Comparison of ENCODE assay signal across 8 mouse cellular contexts in genomic region chr5:120431649-120432485, GRCm38 (mm10). TPM values are rescaled to one million over a fixed set of nuclear protein-coding genes. Genes with fewer than 3 reads are reported as not detected.
DNase-seq lines count a peak whose midpoint lies in the region; ATAC-seq and TF ChIP-seq lines count a peak whose summit lies in the region.
"Had no signal": no experiment of that assay in that cellular context is flagged by ENCODE, and none has a peak within 500 bp of the region (broad histone marks: within the 10 kb centered on the region; RNA-seq: fewer than 3 reads in every experiment).

Gene Lhx5, plus strand, starts transcription at chr5:120431699.

- H3K36me3 ChIP-seq in E14TG2a.4 (ENCODE audit: insufficient read depth, low read length) = no peaks in the 10 kb centered on the region
- H3K36me3 ChIP-seq in forebrain, embryonic 12.5 days (replicated peaks) = no peaks in the 10 kb centered on the region
- H3K36me3 ChIP-seq in midbrain, embryonic 10.5 days = peaks cover 2% of the 10 kb centered on the region; the same call in 1 of the 2 replicates
- no peaks in the 10 kb centered on the region for H3K36me3 ChIP-seq in intestine, embryonic 15.5 days

- peak within 1 kb of the TSS; percentile 64 for H3K9ac ChIP-seq in forebrain, embryonic 12.5 days
- no peak within 1 kb of the TSS for H3K9ac ChIP-seq in intestine, embryonic 15.5 days

- peaks cover 79% of the 10 kb centered on the region for H3K4me1 ChIP-seq in E14TG2a.4 (replicated peaks; ENCODE audit: low read depth, low read length)
- H3K4me1 ChIP-seq in forebrain, embryonic 12.5 days = peaks cover 53% of the 10 kb centered on the region
- peaks cover 81% of the 10 kb centered on the region for H3K4me1 ChIP-seq in midbrain, embryonic 10.5 days
- H3K4me1 ChIP-seq in intestine, embryonic 15.5 days (replicated peaks) = peaks cover 7% of the 10 kb centered on the region

- under 1% methylated on average over 69 of the region's 69 CpGs for WGBS in forebrain, embryonic 12.5 days
- WGBS in midbrain, embryonic 10.5 days = under 1% methylated on average over 69 of the region's 69 CpGs
- WGBS in intestine, embryonic 15.5 days = under 1% methylated on average over 69 of the region's 69 CpGs

- TF ChIP-seq CTCF in E14TG2a.4 (conservative IDR thresholded peaks at IDR 0.05; ENCODE audit: low read length) = no peak

- 0 out of 2 replicates have a peak, but pooled peaks cover 3% of the 10 kb centered on the region for H3K9me3 ChIP-seq in E14TG2a.4 (ENCODE audit: low read length)
- H3K9me3 ChIP-seq in forebrain, embryonic 12.5 days = no peaks in the 10 kb centered on the region
- H3K9me3 ChIP-seq in midbrain, embryonic 10.5 days (replicated peaks) = no peaks in the 10 kb centered on the region
- H3K9me3 ChIP-seq in intestine, embryonic 15.5 days = no peaks in the 10 kb centered on the region

- H3K4me3 ChIP-seq in E14TG2a.4 (replicated peaks; ENCODE audit: low read length) = peak within 1 kb of the TSS; percentile 64
- H3K4me3 ChIP-seq in forebrain, embryonic 12.5 days (replicated peaks) = peak within 1 kb of the TSS; percentile 49
- H3K4me3 ChIP-seq in midbrain, embryonic 10.5 days = peak within 1 kb of the TSS; percentile 59
- H3K4me3 ChIP-seq in intestine, embryonic 15.5 days (replicated peaks) = no peak within 1 kb of the TSS; the same call in 1 of the 2 replicates

- peak within 1 kb of the TSS; percentile 80 for H3K27ac ChIP-seq in forebrain, embryonic 12.5 days
- H3K27ac ChIP-seq in midbrain, embryonic 10.5 days (replicated peaks) = peak within 1 kb of the TSS; percentile 91
- H3K27ac ChIP-seq in intestine, embryonic 15.5 days = no peak within 1 kb of the TSS

- peak; percentile 73 for ATAC-seq in forebrain, embryonic 12.5 days (ENCODE audit: low FRiP score)
- no peak for ATAC-seq in intestine, embryonic 15.5 days
- ATAC-seq in monocyte, adult 5-6 weeks (replicated peaks; ENCODE audit: insufficient number of reproducible peaks, low FRiP score, low TSS enrichment, poor library complexity, severe bottlenecking) = no peak

- H3K4me2 ChIP-seq in forebrain, embryonic 12.5 days = peak within 1 kb of the TSS; percentile 51
- no peak within 1 kb of the TSS for H3K4me2 ChIP-seq in intestine, embryonic 15.5 days (replicated peaks)

- H3K27me3 ChIP-seq in E14TG2a.4 (ENCODE audit: insufficient read depth, low read length) = peaks cover 96% of the 10 kb centered on the region
- H3K27me3 ChIP-seq in forebrain, embryonic 12.5 days = peaks cover 98% of the 10 kb centered on the region
- peaks cover 100% of the 10 kb centered on the region for H3K27me3 ChIP-seq in midbrain, embryonic 10.5 days (ENCODE audit: low read depth, poor library complexity, severe bottlenecking)
- peaks cover 95% of the 10 kb centered on the region for H3K27me3 ChIP-seq in intestine, embryonic 15.5 days (replicated peaks)

- peak; percentile 27 for DNase-seq in 3134 (ENCODE audit: extremely low read depth, insufficient read length, low spot score)
- peak; percentile 75 for DNase-seq in midbrain, embryonic 10.5 days (ENCODE audit: low spot score)
- DNase-seq in ovary, postnatal 36 days (ENCODE audit: low spot score) = no peak

RNA-seq across cellular contexts. Expression of gene Lhx5, which starts in this region (rescaled TPM):
- 23.8 and 26.6 TPM in 2 replicates for polyA plus RNA-seq in forebrain, embryonic 12.5 days (2016; fragmentation: Nextera tagmentation; extraction: Ambion mirVana)
- 23.5 and 30.5 TPM in 2 replicates for polyA plus RNA-seq in midbrain, embryonic 10.5 days (2016; fragmentation: Nextera tagmentation; extraction: Ambion mirVana)
- 0.08 TPM in 1 of 2 replicates, not detected in the other for polyA plus RNA-seq in intestine, embryonic 15.5 days (2015; fragmentation: Nextera tagmentation; extraction: Ambion mirVana)
- not detected in 3 replicates for total RNA-seq in monocyte, adult 5-6 weeks (2017)
- total RNA-seq: megakaryocyte-erythroid progenitor cell, adult 5-6 weeks had no signal

Comparison
In these comparisons a context has a peak if more than half of its experiments do, and no peak if none do; other contexts are left out.
1. RNA of gene Lhx5 (polyA plus RNA-seq): 23.8 to 26.6 TPM in forebrain, embryonic 12.5 days and 23.5 to 30.5 TPM in midbrain, embryonic 10.5 days; 0.08 TPM in intestine, embryonic 15.5 days; every median in the first group is over 10 times any median in the second.